Mouse (Mus musculus) MEL (cell line): ENCODE results near the gene Relb.

Experiments
- CTCF ChIP-seq, 3 experiments: IDR thresholded peaks in 2 of 3; conservative IDR thresholded peaks in 1 of 3; 2 replicates each; pipeline ENCODE4 v1.5.1; 2011 to 2012; ENCODE audit warnings: low read length in 3 of 3, low read depth in 2 of 3, mild to moderate bottlenecking in 2 of 3, improper control_type of control experiment in 1 of 3, inconsistent platforms in 1 of 3, mixed read lengths in 1 of 3, moderate library complexity in 1 of 3; ENCODE audit not compliant: control insufficient read depth in 1 of 3, insufficient read depth in 1 of 3, poor library complexity in 1 of 3, severe bottlenecking in 1 of 3
- EP300 ChIP-seq, 2 experiments: IDR thresholded peaks; 2 replicates each; pipeline ENCODE4 v1.6.1; 2011; ENCODE audit warnings: improper control_type of control experiment in 2 of 2, low read length in 2 of 2, low read depth in 1 of 2, mild to moderate bottlenecking in 1 of 2
- ETS1 ChIP-seq: IDR thresholded peaks from 2 replicates; pipeline ENCODE4 v1.6.1; 2012; ENCODE audit warnings: low read depth, mild to moderate bottlenecking, inconsistent platforms, low read length, improper control_type of control experiment, moderate library complexity
- GATA1 ChIP-seq: IDR thresholded peaks from 2 replicates; pipeline ENCODE4 v1.6.1; 2011; ENCODE audit warnings: low read depth, low read length, improper control_type of control experiment
- JUND ChIP-seq: IDR thresholded peaks from 2 replicates; pipeline ENCODE4 v1.6.1; 2011; ENCODE audit warnings: low read depth, mild to moderate bottlenecking, improper control_type of control experiment, low read length
- POLR2A ChIP-seq, 2 experiments: IDR thresholded peaks; 2 replicates each; pipeline ENCODE4 v1.6.1; 2011 to 2012; ENCODE audit warnings: low read length in 2 of 2, mild to moderate bottlenecking in 2 of 2, control low read depth in 1 of 2, improper control_type of control experiment in 1 of 2, low read depth in 1 of 2, moderate library complexity in 1 of 2; ENCODE audit not compliant: control insufficient read depth in 1 of 2, insufficient read depth in 1 of 2, poor library complexity in 1 of 2
- POLR2AphosphoS2 ChIP-seq: IDR thresholded peaks from 2 replicates; pipeline ENCODE4 v1.6.1; 2011; ENCODE audit warnings: low read length, improper control_type of control experiment
- RCOR1 ChIP-seq: IDR thresholded peaks from 2 replicates; pipeline ENCODE4 v1.6.1; 2012; ENCODE audit warnings: low read depth, mild to moderate bottlenecking, inconsistent platforms, low read length, improper control_type of control experiment

DNA sequence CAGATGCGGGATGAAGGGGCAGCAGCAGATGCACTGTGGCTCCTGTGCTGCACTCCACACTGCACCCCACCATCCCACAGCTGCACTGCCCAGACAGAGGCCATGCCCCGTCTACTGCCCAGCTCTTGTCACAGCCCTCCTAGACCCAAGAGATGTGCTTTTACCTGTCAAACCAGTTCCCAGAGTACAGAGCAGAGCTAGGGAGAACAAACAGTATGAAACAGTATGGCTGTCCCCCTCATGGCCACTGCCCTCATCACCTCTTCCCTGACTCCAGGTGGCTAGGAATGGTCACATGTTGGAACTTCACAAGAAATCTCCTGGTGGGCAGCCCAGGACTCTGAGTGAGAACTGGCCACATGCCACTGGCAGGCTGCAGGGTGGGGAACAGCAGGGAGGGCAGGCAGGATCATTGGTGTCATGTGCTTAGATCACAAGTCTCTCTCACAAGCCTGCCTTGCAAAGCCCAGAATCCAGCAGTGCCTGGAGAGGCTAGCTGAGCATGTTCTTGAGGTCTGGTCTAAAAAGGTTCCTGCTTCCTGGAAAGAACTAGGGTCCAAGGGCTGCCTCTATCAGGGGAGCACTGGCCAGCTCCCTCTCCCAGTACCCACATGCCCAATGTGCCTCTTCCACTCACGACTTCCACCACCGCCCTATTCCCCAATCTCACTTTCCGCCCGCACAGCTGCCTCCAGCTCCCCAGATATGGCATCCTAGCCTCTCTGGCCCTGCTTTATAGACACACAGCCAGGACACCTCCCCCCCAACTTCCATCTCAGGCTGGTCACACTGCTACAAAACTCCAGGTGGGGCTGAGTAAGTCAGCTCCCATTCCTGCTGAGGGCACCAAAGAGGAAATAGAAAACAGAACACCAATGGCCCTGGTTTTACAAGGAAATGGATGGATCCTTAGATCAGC lies 71.0 kb downstream of the Relb start:
- TF ChIP-seq ETS1 (no peak), POLR2AphosphoS2 (no peak), CTCF (IDR thresholded peaks at IDR 0.05 in 2 of 3, conservative IDR thresholded peaks at IDR 0.05 in 1 of 3; ENCODE audit: control insufficient read depth in 1 of 3, insufficient read depth in 1 of 3, low read depth in 2 of 3, low read length in 3 of 3, poor library complexity in 1 of 3, severe bottlenecking in 1 of 3) (no peak), POLR2A (IDR thresholded peaks at IDR 0.05; ENCODE audit: control insufficient read depth in 1 of 2, insufficient read depth in 1 of 2, low read depth in 1 of 2, low read length in 2 of 2, poor library complexity in 1 of 2) (no peak), GATA1 (no peak), EP300 (IDR thresholded peaks at IDR 0.05; ENCODE audit: low read depth in 1 of 2, low read length in 2 of 2) (no peak), RCOR1 (no peak), JUND (no peak)
